Mouse (Mus musculus): ENCODE results near the gene Zfp493. TPM values are rescaled to one million over a fixed set of nuclear protein-coding genes. Genes with fewer than 3 reads are reported as not detected.

The Zfp493 gene
- 0.04 and 0.21 TPM in 2 replicates for polyA plus RNA-seq (2012)

DNA sequence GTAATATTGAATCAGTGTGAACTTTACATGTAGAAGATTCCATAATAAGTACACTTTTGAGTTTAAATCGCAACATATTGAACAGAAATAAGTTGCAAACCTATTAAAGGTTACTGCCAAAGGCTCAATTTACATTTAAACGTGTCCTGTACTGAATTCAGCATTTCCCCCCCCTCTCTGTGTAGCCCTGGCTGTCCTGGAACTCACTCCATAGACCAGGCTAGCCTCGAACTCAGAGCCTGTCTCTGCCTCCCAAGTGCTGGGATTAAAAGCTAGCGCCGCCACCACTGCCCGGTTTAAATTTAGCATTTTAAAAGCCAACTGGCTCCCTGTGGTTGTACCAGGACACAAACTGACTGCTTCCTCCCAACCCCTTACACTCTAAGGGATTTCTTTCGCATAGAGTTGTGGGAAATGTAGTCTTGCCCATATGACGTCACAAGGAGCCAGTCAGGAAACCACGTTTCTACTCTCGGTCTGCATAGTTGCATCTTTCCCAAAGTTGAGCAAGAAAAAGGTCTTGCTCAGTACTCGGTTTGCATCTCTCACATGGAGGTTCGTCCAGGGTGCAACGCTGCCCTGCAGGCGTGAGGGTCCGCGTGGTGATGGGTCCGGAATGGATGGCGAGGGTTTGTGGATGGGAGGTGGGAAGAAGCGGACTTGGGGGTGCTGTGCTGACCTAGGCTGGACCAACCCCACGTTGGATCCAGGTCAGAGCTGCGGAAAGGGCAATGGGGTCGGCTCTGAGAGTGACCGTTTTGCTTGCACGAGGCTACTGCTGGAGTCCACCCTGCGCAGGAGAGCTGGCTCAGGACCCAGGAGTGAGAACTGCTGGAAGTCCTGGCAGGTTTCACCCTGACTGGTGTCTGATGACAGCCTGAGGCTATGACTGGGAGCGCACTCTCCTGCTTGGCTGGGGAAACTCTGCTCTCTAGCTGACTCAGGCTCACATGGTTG, at the start of gene Zfp493:
TSS of gene Zfp493 (plus strand) at position 429 of the 957 bp plus-strand sequence.

GRCm38 (mm10) chr13:67754333-67755306, 24.9 kb upstream of the Zfp493 start, which contains the start of gene Zfp85:
Gene Zfp85 (minus strand): TSS chr13:67755228.

GRCm38 (mm10) chr13:67813710-67814660, 34.5 kb downstream of the Zfp493 start, which contains the start of gene Zfp273:
Gene Zfp273 (plus strand): TSS chr13:67813740.

GRCm38 (mm10) chr13:67830911-67831336, 51.4 kb downstream of the Zfp493 start, which contains the start of gene Gm10037:
Gene Gm10037 (plus strand): TSS chr13:67831106.

Other genes starting within 250 kb of the Zfp493 start
- 0.27 and 0.32 TPM in 2 replicates for gene Zfp748, start 225.9 kb upstream of the Zfp493 start, polyA plus RNA-seq (2012)
- 0.23 and 0.63 TPM in 2 replicates for gene Zfp729b, start 170.0 kb upstream of the Zfp493 start, polyA plus RNA-seq (2012)
- gene Gm49345, start 141.9 kb upstream of the Zfp493 start, polyA plus RNA-seq (2012) = not detected in 2 replicates
- 0.20 and 0.27 TPM in 2 replicates for gene Zfp729a, start 141.9 kb upstream of the Zfp493 start, polyA plus RNA-seq (2012)
- 0.50 and 0.78 TPM in 2 replicates for gene Zfp738, start 92.6 kb upstream of the Zfp493 start, polyA plus RNA-seq (2012)
- 0.53 and 0.72 TPM in 2 replicates for gene Zfp65, start 50.5 kb upstream of the Zfp493 start, polyA plus RNA-seq (2012)
- gene Zfp85, start 24.5 kb upstream of the Zfp493 start, polyA plus RNA-seq (2012) = 0.26 and 0.27 TPM in 2 replicates
- 0.25 and 0.50 TPM in 2 replicates for gene Zfp273, start 34.0 kb downstream of the Zfp493 start, polyA plus RNA-seq (2012)
- gene Gm10037, start 51.4 kb downstream of the Zfp493 start, polyA plus RNA-seq (2012) = not detected in 2 replicates
- gene BC048507, start 83.6 kb downstream of the Zfp493 start, polyA plus RNA-seq (2012) = not detected in 2 replicates

Measured in megakaryocyte-erythroid progenitor cell, adult 5 weeks (primary cell).